Mouse (Mus musculus): ENCODE data around the gene Naaa. TPM values are rescaled to one million over a fixed set of nuclear protein-coding genes. Genes with fewer than 3 reads are reported as not detected.
A peak's percentile ranks its signal among the peaks of the same experiment; 100 is the strongest.

Gene Naaa
- polyA plus RNA-seq, 1 experiment from 2014 or later, result 6.6 TPM

- peaks cover 63% of the 10 kb centered on the region for H3K36me3 ChIP-seq
- no peaks in the 10 kb centered on the region for H3K27me3 ChIP-seq (replicated peaks)
- H3K4me3 ChIP-seq, result no peak overlapping the region
- WGBS, result 72% methylated on average over 3 of the region's 3 CpGs
- no peak overlapping the region for H3K27ac ChIP-seq (ENCODE audit: poor library complexity, severe bottlenecking)
- H3K9ac ChIP-seq, result no peak overlapping the region
- peaks cover 10% of the 10 kb centered on the region for H3K4me1 ChIP-seq (replicated peaks)
- ATAC-seq (ENCODE audit: insufficient number of reproducible peaks, low FRiP score), result no peak
- H3K9me3 ChIP-seq (replicated peaks), result no peaks in the 10 kb centered on the region
- H3K4me2 ChIP-seq, result no peak overlapping the region
Observed at GRCm38 (mm10) chr5:92304291-92304690, 26.3 kb upstream of the Naaa start.

GRCm38 (mm10) chr5:92302149-92302840 lies 24.3 kb upstream of the Naaa start:
- no peaks in the 10 kb centered on the region for H3K4me1 ChIP-seq (replicated peaks)
- no peak overlapping the region for H3K4me2 ChIP-seq
- WGBS, result 78% methylated on average over 13 of the region's 13 CpGs
- H3K36me3 ChIP-seq, result peaks cover 81% of the 10 kb centered on the region
- ATAC-seq (ENCODE audit: insufficient number of reproducible peaks, low FRiP score), result no peak
- no peak overlapping the region for H3K4me3 ChIP-seq
- H3K9me3 ChIP-seq (replicated peaks), result no peaks in the 10 kb centered on the region
- no peak overlapping the region for H3K9ac ChIP-seq
- H3K27me3 ChIP-seq (replicated peaks), result no peaks in the 10 kb centered on the region
- no peak overlapping the region for H3K27ac ChIP-seq (ENCODE audit: poor library complexity, severe bottlenecking)

DNA sequence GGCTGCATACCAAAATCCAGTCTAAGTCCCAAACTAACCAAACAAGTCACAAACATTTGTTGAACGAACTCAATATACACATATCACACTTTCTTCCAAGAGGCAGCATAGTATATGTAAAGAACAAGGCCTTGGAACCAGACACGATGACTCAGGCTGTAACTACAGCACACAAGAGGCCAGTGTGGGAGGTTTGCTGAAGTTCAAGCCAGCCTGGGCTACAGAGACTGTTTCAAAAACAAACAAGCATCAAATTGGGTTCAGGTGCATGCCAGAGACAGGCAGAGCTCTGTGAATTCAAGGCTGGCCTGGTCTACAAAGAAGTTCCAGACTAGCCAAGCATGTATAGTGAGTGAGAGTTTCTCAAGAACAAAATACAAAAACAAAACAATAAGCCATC lies 16.6 kb upstream of the Naaa start:
- Histone ChIP-seq H3K4me1 (replicated peaks) (no peaks in the 10 kb centered on the region), H3K4me2 (no peak overlapping the region), H3K4me3 (no peak overlapping the region), H3K9ac (no peak overlapping the region), H3K27me3 (replicated peaks) (no peaks in the 10 kb centered on the region), H3K9me3 (replicated peaks) (no peaks in the 10 kb centered on the region), H3K27ac (ENCODE audit: poor library complexity, severe bottlenecking) (no peak overlapping the region), H3K36me3 (peaks cover 95% of the 10 kb centered on the region)
- 85% methylated on average over 2 of the region's 2 CpGs for WGBS
- ATAC-seq (ENCODE audit: insufficient number of reproducible peaks, low FRiP score), result no peak

DNA sequence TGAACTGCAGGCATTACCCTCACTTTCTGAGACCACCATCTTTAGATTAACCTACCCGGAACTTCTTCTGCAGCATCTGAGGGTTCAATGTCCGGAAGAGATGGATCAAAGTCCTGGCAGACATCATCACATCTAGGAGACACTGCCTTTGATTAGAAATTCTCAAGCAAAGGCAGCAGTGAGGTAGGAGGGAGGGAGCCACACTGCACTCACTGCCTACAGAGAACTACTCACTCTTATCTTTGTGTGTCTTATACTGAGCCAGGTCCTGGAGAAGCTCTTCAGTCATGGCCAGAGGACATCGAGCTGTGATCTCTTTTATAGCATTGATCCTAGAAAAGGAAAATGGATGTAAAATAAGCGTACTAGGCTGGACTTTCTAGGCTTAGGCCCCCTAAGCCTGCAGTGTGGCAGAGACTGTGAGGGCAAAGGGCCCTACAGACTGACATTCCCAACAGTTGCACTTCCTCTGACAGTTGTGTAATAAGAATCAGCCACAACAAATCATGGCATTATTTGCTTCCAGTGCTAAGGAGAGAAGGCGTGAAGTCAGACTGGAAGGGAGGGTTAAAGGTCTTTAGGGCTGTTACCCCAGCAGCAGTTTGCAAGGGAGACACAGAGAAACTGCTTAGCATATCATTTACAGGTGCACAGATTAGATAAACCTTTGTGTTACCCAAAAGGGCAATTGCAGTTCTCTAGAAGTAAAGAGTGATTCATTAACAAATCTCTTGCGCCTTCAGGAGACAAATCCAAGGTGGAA lies 13.9 kb upstream of the Naaa start:
- ATAC-seq (ENCODE audit: insufficient number of reproducible peaks, low FRiP score), result no peak
- whole genome bisulfite sequencing, result 81% methylated on average over 6 of the region's 6 CpGs
- no peaks in the 10 kb centered on the region for H3K27me3 ChIP-seq (replicated peaks)
- peaks cover 96% of the 10 kb centered on the region for H3K36me3 ChIP-seq
- H3K9me3 ChIP-seq (replicated peaks), result no peaks in the 10 kb centered on the region
- no peak overlapping the region for H3K4me2 ChIP-seq
- no peak overlapping the region; the same call in 1 of the 2 replicates for H3K9ac ChIP-seq
- H3K4me1 ChIP-seq (replicated peaks), result no peaks in the 10 kb centered on the region
- no peak overlapping the region for H3K27ac ChIP-seq (ENCODE audit: poor library complexity, severe bottlenecking)
- H3K4me3 ChIP-seq, result no peak overlapping the region

DNA sequence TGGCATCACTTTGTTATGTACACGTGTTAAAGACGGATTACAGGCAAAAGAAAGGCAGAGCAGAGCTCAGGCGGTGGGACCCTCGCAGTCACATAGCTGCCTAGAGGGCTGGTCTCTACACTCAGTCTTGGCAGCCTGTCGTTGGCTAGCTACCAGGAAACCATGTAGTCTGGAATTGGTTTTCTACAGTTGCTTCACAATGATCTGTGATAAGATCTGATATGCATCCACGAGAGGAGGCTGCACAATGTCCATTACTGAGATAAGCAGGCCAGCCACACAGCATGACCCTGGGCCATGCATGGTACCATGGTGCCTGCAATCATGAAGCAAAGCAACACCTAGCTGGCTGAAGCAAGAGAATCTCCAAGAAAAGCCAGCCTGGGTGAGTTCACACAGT lies 9.9 kb upstream of the Naaa start:
- Histone ChIP-seq H3K27me3 (replicated peaks) (no peaks in the 10 kb centered on the region), H3K36me3 (peaks cover 76% of the 10 kb centered on the region), H3K27ac (ENCODE audit: poor library complexity, severe bottlenecking) (no peak overlapping the region), H3K4me3 (no peak overlapping the region), H3K4me1 (replicated peaks) (peaks cover 7% of the 10 kb centered on the region; the same call in 1 of the 2 replicates), H3K4me2 (no peak overlapping the region), H3K9me3 (replicated peaks) (no peaks in the 10 kb centered on the region), H3K9ac (no peak overlapping the region)
- 69% methylated on average over 6 of the region's 6 CpGs for WGBS
- ATAC-seq (ENCODE audit: insufficient number of reproducible peaks, low FRiP score), result no peak

GRCm38 (mm10) chr5:92283107-92283506 lies 5.1 kb upstream of the Naaa start:
- Histone ChIP-seq H3K27ac (ENCODE audit: poor library complexity, severe bottlenecking) (no peak overlapping the region), H3K4me1 (replicated peaks) (peaks cover 20% of the 10 kb centered on the region; the same call in 1 of the 2 replicates), H3K4me3 (no peak overlapping the region), H3K36me3 (peaks cover 31% of the 10 kb centered on the region), H3K4me2 (no peak overlapping the region), H3K27me3 (replicated peaks) (no peaks in the 10 kb centered on the region), H3K9ac (no peak overlapping the region), H3K9me3 (replicated peaks) (no peaks in the 10 kb centered on the region)
- ATAC-seq (ENCODE audit: insufficient number of reproducible peaks, low FRiP score), result 0 out of 2 replicates have a peak, but pooled peaks have one; percentile 51
- WGBS, result 41% methylated on average over 3 of the region's 3 CpGs

DNA sequence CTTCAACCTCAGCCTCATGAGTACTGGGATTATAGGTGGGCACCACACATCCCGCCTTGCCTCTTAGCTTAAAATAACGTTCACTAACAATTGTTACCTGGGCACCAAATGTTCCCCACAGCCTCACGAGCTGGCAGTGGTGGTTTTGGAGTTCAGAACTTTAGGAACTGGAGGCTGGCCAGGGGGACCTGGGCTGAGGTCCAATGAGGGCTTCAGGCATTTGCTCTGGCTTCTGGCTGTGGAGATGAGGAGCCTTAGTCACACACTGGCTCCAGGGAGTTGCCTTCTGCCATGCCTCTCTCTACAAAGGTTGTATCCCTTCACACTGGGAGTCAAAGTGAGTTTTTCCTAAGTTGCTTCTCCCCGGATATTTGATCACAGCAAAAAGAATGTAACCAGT lies 4.6 kb upstream of the Naaa start:
- H3K4me1 ChIP-seq (replicated peaks), result peaks cover 20% of the 10 kb centered on the region; the same call in 1 of the 2 replicates
- no peak overlapping the region for H3K4me3 ChIP-seq
- H3K9ac ChIP-seq, result no peak overlapping the region
- H3K9me3 ChIP-seq (replicated peaks), result no peaks in the 10 kb centered on the region
- WGBS, result 72% methylated on average over 4 of the region's 4 CpGs
- no peak for ATAC-seq (ENCODE audit: insufficient number of reproducible peaks, low FRiP score)
- H3K36me3 ChIP-seq, result peaks cover 26% of the 10 kb centered on the region
- H3K27ac ChIP-seq (ENCODE audit: poor library complexity, severe bottlenecking), result no peak overlapping the region
- H3K27me3 ChIP-seq (replicated peaks), result no peaks in the 10 kb centered on the region
- H3K4me2 ChIP-seq, result no peak overlapping the region

DNA sequence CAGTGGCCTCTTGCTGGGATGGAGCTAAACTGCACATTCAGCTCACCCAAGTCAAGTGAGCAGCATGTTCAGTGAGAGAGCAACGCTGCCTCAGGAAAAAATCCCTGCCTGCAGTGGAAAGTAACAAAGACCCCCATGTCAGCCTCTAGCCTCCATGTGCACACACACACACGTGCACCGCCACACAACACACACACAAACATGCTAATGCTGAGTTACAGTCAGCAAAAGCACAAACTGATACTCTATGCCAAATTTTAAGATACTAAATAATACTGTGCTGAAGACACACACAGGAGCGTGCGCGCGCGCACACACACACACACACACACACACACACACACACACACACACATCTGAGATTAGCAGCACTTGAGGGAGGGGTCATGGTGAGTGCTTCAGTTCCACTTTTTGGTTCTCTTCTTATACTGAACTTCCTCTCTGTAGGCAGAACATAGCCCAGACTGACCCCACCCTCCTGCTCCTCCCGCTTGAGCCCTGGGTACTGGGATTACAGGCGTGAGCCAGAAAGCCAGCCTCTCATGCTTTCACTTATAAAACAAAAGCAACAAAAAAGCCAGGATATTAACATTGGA lies 1.1 kb upstream of the Naaa start:
- Histone ChIP-seq H3K4me1 (replicated peaks) (peaks cover 20% of the 10 kb centered on the region), H3K4me2 (no peak overlapping the region), H3K27ac (ENCODE audit: poor library complexity, severe bottlenecking) (no peak overlapping the region), H3K36me3 (no peaks in the 10 kb centered on the region), H3K4me3 (no peak overlapping the region), H3K9me3 (replicated peaks) (no peaks in the 10 kb centered on the region), H3K9ac (no peak overlapping the region), H3K27me3 (replicated peaks) (peaks cover 6% of the 10 kb centered on the region; the same call in 1 of the 2 replicates)
- no peak for ATAC-seq (ENCODE audit: insufficient number of reproducible peaks, low FRiP score)
- WGBS, result 79% methylated on average over 10 of the region's 10 CpGs

GRCm38 (mm10) chr5:92270496-92270895 lies 7.5 kb downstream of the Naaa start:
- Histone ChIP-seq H3K4me1 (replicated peaks) (no peaks in the 10 kb centered on the region), H3K4me2 (no peak overlapping the region), H3K36me3 (no peaks in the 10 kb centered on the region), H3K9me3 (replicated peaks) (no peaks in the 10 kb centered on the region), H3K27ac (ENCODE audit: poor library complexity, severe bottlenecking) (no peak overlapping the region), H3K27me3 (replicated peaks) (no peaks in the 10 kb centered on the region), H3K9ac (no peak overlapping the region), H3K4me3 (no peak overlapping the region)
- WGBS, result 80% methylated on average over 7 of the region's 7 CpGs
- ATAC-seq (ENCODE audit: insufficient number of reproducible peaks, low FRiP score), result no peak

- Histone ChIP-seq H3K4me3 (no peak overlapping the region), H3K4me2 (no peak overlapping the region), H3K36me3 (no peaks in the 10 kb centered on the region), H3K27me3 (replicated peaks) (no peaks in the 10 kb centered on the region), H3K9me3 (replicated peaks) (no peaks in the 10 kb centered on the region), H3K4me1 (replicated peaks) (peaks cover 18% of the 10 kb centered on the region), H3K27ac (ENCODE audit: poor library complexity, severe bottlenecking) (0 out of 2 replicates have a peak overlapping the region, but pooled peaks have one; percentile 17), H3K9ac (no peak overlapping the region)
- WGBS, result 17% methylated on average over 4 of the region's 4 CpGs
- peak; percentile 81 for ATAC-seq (ENCODE audit: insufficient number of reproducible peaks, low FRiP score)
Observed at GRCm38 (mm10) chr5:92263761-92264359, 14.1 kb downstream of the Naaa start.

DNA sequence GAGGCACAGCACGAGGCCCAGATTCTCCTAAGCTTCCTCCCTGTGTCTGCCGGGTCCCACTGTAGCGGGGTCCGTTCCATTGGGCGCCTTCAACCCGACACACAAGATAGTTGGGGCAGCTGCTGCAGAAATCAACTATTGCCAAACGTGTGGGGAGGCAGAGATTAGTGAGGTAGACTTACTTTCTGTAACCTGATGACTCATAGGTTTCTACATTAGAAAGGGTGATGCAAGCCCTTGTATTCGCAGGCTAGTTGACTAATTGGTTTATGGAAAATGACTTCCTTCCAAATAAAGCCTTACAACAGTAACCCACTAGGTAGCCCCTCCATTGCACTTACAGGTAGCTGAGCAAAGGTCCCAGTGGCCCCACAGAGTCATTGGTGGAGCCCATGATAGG lies 15.3 kb downstream of the Naaa start:
- ATAC-seq (ENCODE audit: insufficient number of reproducible peaks, low FRiP score), result no peak
- WGBS, result 84% methylated on average over 8 of the region's 8 CpGs
- Histone ChIP-seq H3K4me3 (no peak overlapping the region), H3K9me3 (replicated peaks) (no peaks in the 10 kb centered on the region), H3K4me2 (no peak overlapping the region), H3K27me3 (replicated peaks) (no peaks in the 10 kb centered on the region), H3K9ac (no peak overlapping the region), H3K4me1 (replicated peaks) (peaks cover 20% of the 10 kb centered on the region), H3K36me3 (no peaks in the 10 kb centered on the region), H3K27ac (ENCODE audit: poor library complexity, severe bottlenecking) (no peak overlapping the region)
